Mouse (Mus musculus): Measurements from ENCODE around the gene Gm3839.
"Not testable (repeated sequence)": the region's sequence is repeated elsewhere in the genome, so short reads cannot be mapped to it uniquely, and the experiment has no call there.

Gm3839 gene

DNA sequence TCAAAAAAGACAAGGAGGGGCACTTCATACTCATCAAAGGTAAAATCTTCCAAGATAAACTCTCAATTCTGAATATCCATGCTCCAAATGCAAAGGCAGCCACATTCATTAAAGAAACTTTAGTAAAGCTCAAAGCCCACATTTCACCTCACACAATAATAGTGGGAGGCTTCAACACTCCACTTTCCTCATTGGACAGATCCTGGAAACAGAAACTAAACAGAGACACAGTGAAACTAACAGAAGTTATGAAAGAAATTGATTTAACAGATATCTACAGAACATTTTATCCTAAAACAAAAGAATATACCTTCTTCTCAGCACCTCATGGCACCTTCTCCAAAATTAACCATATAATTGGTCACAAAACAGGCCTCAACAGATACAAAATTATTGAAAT lies at the start of gene Gm3839:
TSS of gene Gm3839 (minus strand) at position 101 of the 400 bp plus-strand sequence.
- DNase-seq: not testable (repeated sequence)

DNA sequence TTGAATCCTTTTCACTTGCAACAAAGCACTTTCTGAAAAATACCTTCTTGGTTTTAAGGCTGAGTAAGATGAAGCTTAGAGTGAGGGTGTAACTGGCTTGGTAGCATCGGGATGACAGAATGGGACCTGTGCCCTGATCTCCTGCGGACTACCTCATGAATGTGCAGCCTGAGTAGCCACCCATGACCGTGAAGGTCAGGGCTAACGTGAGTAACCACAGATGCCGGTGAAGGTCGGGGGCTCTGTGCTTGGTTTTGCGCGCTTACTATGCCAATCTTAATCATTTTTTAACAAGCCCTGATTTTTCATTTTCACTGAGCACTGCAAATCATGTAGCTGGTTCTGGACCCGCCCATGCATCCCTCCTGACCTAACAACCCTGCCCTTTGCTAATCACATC lies 49.1 kb upstream of the Gm3839 start:
- DNase-seq: no peak

DNA sequence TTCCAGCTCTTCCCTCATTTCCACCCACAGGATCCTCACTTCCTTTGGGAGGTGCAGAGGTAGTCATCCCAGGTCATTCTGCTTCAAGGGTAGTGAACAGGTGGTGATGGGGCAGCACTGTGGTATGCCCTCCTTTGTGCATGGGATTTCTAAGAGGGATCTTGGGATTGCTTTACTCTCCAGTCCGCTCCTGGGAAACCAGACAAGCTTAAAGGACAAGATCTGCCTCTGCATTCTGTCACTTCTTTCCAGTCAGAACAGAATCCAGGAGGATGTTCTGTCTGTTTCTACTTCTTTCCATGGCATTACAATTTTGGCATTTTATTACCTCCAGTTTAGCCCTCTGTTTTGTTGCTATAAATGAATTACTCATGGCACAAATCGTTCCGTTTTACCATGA lies 21.3 kb upstream of the Gm3839 start:
- DNase-seq: no peak

DNA sequence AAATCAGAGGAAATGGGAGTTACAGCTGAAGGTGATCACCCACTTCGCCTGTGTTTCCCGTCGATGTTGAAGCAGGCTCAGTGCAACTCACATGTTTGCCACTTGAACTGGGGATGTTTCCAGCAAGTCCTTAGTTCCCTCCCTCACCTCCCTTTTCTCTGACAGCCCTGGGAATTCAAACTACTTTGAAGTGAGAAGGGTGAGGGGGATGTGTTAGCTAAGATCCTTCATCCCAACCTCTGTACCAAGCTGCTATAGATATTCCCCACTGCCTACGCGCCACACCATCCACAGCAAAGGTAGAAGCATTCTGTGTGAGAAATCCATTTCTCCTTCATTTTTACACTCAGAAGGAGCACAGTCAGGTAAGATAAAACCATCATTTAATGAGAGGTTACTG lies 18.7 kb upstream of the Gm3839 start:
- DNase-seq: no peak

- DNase-seq: no peak
Observed at GRCm38 (mm10) chr14:11346086-11346485, 10.4 kb downstream of the Gm3839 start.

DNA sequence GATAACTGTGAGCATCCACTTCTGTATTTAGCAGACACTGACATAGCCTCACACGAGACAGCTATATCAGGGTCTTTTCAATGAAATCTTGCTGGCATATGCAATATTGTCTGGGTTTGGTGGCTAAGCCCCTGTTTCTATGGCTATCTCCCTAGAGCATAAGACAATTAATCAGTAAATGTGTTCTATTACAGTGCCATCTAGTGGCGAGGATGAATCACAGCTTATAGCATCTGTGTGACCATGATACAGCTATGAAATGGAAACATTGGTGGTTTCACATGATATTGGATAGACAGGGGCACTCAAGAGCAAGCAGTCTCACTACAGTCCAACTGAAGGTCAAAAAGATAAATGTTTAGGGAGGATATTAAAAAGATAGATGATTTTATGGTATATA lies 26.5 kb downstream of the Gm3839 start:
- no peak for DNase-seq

DNA sequence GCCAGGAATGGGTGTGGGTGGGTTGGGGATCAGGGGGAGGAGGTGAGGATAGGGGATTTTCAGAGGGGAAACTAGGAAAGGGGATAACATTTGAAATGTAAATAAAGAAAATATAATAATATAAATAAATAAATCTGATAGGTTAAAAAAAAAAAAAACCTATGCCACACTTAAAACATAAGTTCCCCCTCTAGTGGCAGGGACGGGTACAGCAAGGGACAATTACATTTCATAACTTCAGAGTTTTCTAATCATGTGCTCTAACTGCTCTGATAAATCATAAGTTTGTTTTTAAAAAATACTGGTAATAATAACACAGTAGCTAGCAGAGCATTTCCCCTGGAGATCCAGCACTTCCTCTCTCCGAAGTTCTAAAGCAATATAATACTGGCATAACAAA lies 49.4 kb downstream of the Gm3839 start:
- DNase-seq: no peak

DNA sequence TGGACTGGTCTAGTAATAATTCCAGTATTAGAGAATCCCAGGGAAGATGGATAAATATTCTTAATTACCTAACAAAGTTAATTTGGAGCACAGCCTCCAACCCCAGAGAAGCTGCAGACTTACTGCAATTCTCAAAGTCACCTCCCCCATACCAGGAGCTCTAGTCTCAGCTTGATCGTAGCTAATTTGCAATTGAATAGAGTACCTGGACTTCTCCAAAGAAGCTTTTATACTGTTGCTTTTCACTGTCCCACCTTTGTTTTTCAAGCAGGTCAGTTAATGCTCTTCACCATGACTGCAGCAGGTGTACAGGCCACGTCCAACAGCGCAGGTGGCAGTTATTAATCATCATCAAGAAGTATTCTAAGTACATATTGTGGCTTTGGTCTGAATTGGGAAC lies 68.6 kb downstream of the Gm3839 start:
- not testable (repeated sequence) for DNase-seq

GRCm38 (mm10) chr14:11257161-11257705 lies 99.3 kb downstream of the Gm3839 start:
- DNase-seq: no peak

DNA sequence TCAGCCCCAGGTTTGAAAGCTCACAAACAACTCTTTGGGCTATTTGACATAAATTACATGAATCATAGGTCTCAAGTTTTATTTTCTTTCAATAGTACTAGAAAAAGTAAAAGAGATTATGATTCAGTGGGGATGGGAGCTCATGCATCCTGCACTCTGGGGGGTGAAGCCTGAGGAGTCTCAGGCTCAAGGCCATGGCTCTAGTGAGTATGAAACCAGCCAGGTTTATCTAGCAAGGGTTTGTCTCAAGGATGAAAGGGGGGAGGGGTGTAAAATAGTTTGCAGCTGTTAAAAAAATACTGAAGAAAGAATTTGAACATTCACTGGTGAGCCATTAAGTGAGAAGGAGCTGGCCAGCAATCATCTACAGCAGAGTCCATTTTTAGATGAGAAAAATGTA lies 108.5 kb downstream of the Gm3839 start:
- DNase-seq: no peak

DNA sequence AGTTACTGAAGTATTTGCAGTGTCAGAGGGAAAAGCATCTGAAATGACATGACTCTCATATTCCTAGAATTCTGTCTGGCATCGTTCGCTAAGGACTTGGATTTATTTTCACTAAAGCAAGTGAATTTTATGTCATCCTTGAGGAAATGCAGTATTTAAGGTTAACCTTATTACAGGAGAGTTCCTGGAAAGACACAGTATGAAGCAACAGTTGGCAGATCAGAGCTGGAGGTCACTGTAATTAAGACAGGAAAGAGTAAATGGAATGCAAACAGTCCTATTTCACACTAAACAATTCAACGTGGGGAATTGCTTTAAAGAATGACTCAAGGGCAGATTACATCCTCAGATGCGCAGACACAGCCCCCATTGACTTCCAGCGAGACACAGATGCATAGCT lies 112.0 kb downstream of the Gm3839 start:
- DNase-seq: no peak

DNA sequence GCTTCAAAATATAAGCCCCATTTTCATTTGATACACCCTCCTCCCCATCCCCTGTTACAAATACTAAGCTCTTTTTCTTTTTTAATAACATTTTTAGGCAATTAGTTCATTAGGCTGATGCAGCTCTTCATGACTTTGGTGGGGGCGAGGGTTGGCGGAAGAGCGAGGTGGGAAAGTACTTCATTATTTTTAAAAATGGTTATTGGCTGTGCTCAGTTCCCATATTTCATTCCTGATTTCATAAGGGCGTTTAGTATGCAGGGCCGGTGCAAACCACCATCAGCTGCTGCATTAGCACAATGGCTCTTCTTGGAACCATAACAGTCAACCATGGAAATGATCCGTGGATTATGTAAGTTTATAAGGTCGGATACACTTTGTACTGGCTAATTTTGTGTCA lies 124.4 kb downstream of the Gm3839 start:
- no peak for DNase-seq
